Mouse (Mus musculus) liver, adult 2 months (tissue): ENCODE measurements around the gene Gm37240. TPM values are rescaled to one million over a fixed set of nuclear protein-coding genes. Genes with fewer than 3 reads are reported as not detected.

Experiments used
- DNase-seq: peaks from one replicate; pipeline ENCODE4 v3.0.0-alpha.2; 2011; ENCODE audit warnings: low read depth, low spot score; ENCODE audit errors: extremely low read depth
- H3K27ac ChIP-seq: fragments of 200-500 bp; replicated peaks from 2 replicates; pipeline ENCODE4 v1.5.1; 2012; ENCODE audit warnings: low read depth, mild to moderate bottlenecking, control low read depth, inconsistent platforms, low read length; ENCODE audit not compliant: insufficient read depth
- H3K27me3 ChIP-seq: fragments of 200-500 bp; 2 replicates; pipeline ENCODE4 v1.6.1; 2012; ENCODE audit warnings: mild to moderate bottlenecking, moderate library complexity, low read length, inconsistent platforms; ENCODE audit not compliant: control insufficient read depth, insufficient read depth
- H3K36me3 ChIP-seq: fragments of 200-500 bp; 2 replicates; pipeline ENCODE4 v1.6.1; 2012; ENCODE audit warnings: low read length, inconsistent platforms; ENCODE audit not compliant: control insufficient read depth, insufficient read depth
- H3K4me1 ChIP-seq: fragments of 200-500 bp; 2 replicates; pipeline ENCODE4 v1.6.1; 2011; ENCODE audit warnings: low read length; ENCODE audit not compliant: control insufficient read depth, insufficient read depth
- H3K4me3 ChIP-seq: fragments of 200-500 bp; 2 replicates; pipeline ENCODE4 v1.5.1; 2011; ENCODE audit warnings: low read depth, mild to moderate bottlenecking, control low read depth, low read length, moderate library complexity; ENCODE audit not compliant: insufficient read depth
- H3K79me2 ChIP-seq: fragments of 200-500 bp; 2 replicates; pipeline ENCODE4 v1.6.1; 2012; ENCODE audit warnings: inconsistent platforms, mild to moderate bottlenecking, low read length, moderate library complexity; ENCODE audit not compliant: control insufficient read depth, insufficient read depth
- H3K9ac ChIP-seq: fragments of 200-500 bp; 2 replicates; pipeline ENCODE4 v1.6.1; 2012; ENCODE audit warnings: low read depth, mild to moderate bottlenecking, control low read depth, inconsistent platforms, low read length
- CTCF ChIP-seq: fragments of 200-500 bp; IDR thresholded peaks from 2 replicates; pipeline ENCODE4 v1.5.1; 2011; ENCODE audit warnings: low read depth, low read length, control low read depth
- POLR2A ChIP-seq: fragments of 200-500 bp; IDR thresholded peaks from 2 replicates; pipeline ENCODE4 v1.6.1; 2011; ENCODE audit warnings: low read length, control low read depth; ENCODE audit not compliant: insufficient read depth; ENCODE audit errors: extremely low read depth
- WGBS: fragments of 180-500 bp; shearing (Covaris S2); methylation state at CpG from one replicate; pipeline ENCODE4 v1.1.7; 2018; 5-methylcytosine and 5-hydroxymethylcytosine counted together
- polyA plus RNA-seq: library from polyadenylated mRNA; depleted of rRNA; stranded (reverse); fragments of >200 nt; gene quantifications from 2 replicates; pipeline ENCODE4 v1.2.3, GENCODE M21; 2012
- total RNA-seq: library from RNA; depleted of rRNA; stranded (reverse); fragments of >200 nt; gene quantifications from 2 replicates; pipeline ENCODE4 v1.2.3, GENCODE M21; 2014

Gm37240 gene
- total and polyA plus RNA-seq, 2 experiments: 2.2 to 6.9 TPM

- no peaks in the 10 kb centered on the region for H3K79me2 ChIP-seq
- H3K4me1 ChIP-seq: peaks cover 2% of the 10 kb centered on the region; the same call in 1 of the 2 replicates
- no peaks in the 10 kb centered on the region for H3K36me3 ChIP-seq
- no peak overlapping the region for H3K4me3 ChIP-seq
- DNase-seq: no peak
- TF ChIP-seq POLR2A (no peak), CTCF (no peak)
- no peak overlapping the region for H3K9ac ChIP-seq
- WGBS: 81% methylated on average over 8 of the region's 8 CpGs
- H3K27ac ChIP-seq: no peak overlapping the region
- H3K27me3 ChIP-seq: no peaks in the 10 kb centered on the region
Measured at GRCm38 (mm10) chr3:85128546-85128945, 758.8 kb downstream of the Gm37240 start.

- no peak for TF ChIP-seq CTCF
- no peak for TF ChIP-seq POLR2A
- Histone ChIP-seq H3K9ac (no peak overlapping the region), H3K4me3 (no peak overlapping the region), H3K79me2 (no peaks in the 10 kb centered on the region), H3K27ac (no peak overlapping the region), H3K36me3 (no peaks in the 10 kb centered on the region), H3K4me1 (peaks cover under 1% of the 10 kb centered on the region; the same call in 1 of the 2 replicates), H3K27me3 (no peaks in the 10 kb centered on the region)
- WGBS: 80% methylated on average over 7 of the region's 7 CpGs
- DNase-seq: no peak
Measured at GRCm38 (mm10) chr3:85126970-85127369, 760.3 kb downstream of the Gm37240 start.

GRCm38 (mm10) chr3:85125471-85125870 lies 761.8 kb downstream of the Gm37240 start:
- no peak for DNase-seq
- H3K79me2 ChIP-seq: no peaks in the 10 kb centered on the region
- no peaks in the 10 kb centered on the region for H3K4me1 ChIP-seq
- no peak overlapping the region for H3K9ac ChIP-seq
- H3K4me3 ChIP-seq: no peak overlapping the region
- no peaks in the 10 kb centered on the region for H3K27me3 ChIP-seq
- 81% methylated on average over 5 of the region's 5 CpGs for WGBS
- no peak for TF ChIP-seq POLR2A
- no peak for TF ChIP-seq CTCF
- no peak overlapping the region for H3K27ac ChIP-seq
- H3K36me3 ChIP-seq: no peaks in the 10 kb centered on the region

- no peak overlapping the region for H3K9ac ChIP-seq
- H3K4me3 ChIP-seq: no peak overlapping the region
- H3K27me3 ChIP-seq: no peaks in the 10 kb centered on the region
- no peak overlapping the region for H3K27ac ChIP-seq
- no peaks in the 10 kb centered on the region for H3K4me1 ChIP-seq
- TF ChIP-seq CTCF: no peak
- no peak for TF ChIP-seq POLR2A
- H3K36me3 ChIP-seq: no peaks in the 10 kb centered on the region
- H3K79me2 ChIP-seq: no peaks in the 10 kb centered on the region
- no peak for DNase-seq
- WGBS: 89% methylated on average over 6 of the region's 6 CpGs
Measured at GRCm38 (mm10) chr3:85124924-85125323, 762.4 kb downstream of the Gm37240 start.

GRCm38 (mm10) chr3:85124410-85124809 lies 762.9 kb downstream of the Gm37240 start:
- TF ChIP-seq POLR2A (no peak), CTCF (no peak)
- Histone ChIP-seq H3K79me2 (no peaks in the 10 kb centered on the region), H3K27me3 (no peaks in the 10 kb centered on the region), H3K36me3 (no peaks in the 10 kb centered on the region), H3K4me3 (no peak overlapping the region), H3K9ac (no peak overlapping the region), H3K4me1 (no peaks in the 10 kb centered on the region), H3K27ac (no peak overlapping the region)
- WGBS: 88% methylated on average over 7 of the region's 7 CpGs
- no peak for DNase-seq

GRCm38 (mm10) chr3:85117702-85118101 lies 769.6 kb downstream of the Gm37240 start:
- H3K79me2 ChIP-seq: no peaks in the 10 kb centered on the region
- no peaks in the 10 kb centered on the region for H3K36me3 ChIP-seq
- H3K4me1 ChIP-seq: peaks cover 2% of the 10 kb centered on the region; the same call in 1 of the 2 replicates
- no peak overlapping the region for H3K27ac ChIP-seq
- DNase-seq: no peak
- H3K9ac ChIP-seq: no peak overlapping the region
- no peaks in the 10 kb centered on the region for H3K27me3 ChIP-seq
- TF ChIP-seq POLR2A: no peak
- no peak overlapping the region for H3K4me3 ChIP-seq
- WGBS: 69% methylated on average over 5 of the region's 5 CpGs
